Mouse (Mus musculus) cortical plate, adult 2 months (tissue): ENCODE data around the gene Kpna4.

Experiments used
- CTCF ChIP-seq: fragments of 200-500 bp; IDR thresholded peaks from 2 replicates; pipeline ENCODE4 v1.5.1; 2011; ENCODE audit warnings: mild to moderate bottlenecking, control low read depth, low read length; ENCODE audit not compliant: insufficient read depth; ENCODE audit errors: extremely low read depth
- POLR2A ChIP-seq: fragments of 200-500 bp; IDR thresholded peaks from 2 replicates; pipeline ENCODE4 v1.6.1; 2011; ENCODE audit warnings: mild to moderate bottlenecking, low read length, control low read depth; ENCODE audit not compliant: insufficient read depth; ENCODE audit errors: extremely low read depth

DNA sequence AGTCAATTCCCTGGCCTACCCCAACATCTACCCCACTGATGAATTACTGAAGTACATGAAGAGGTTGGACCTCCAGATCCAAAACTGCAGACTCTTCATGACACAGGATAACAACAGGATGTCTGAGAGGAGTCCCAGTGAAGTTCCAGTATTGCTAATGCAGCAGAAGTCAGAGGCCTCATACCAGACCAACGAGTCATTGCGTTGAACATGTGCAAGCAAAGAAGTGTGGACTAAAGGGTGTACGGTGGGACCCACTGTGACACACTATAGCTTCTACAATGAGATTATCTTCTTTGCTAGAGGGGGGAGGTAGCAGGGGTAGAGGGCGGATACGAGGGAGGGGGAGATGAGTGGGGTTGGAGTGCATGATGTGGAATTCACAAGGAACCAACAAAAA lies 42.9 kb upstream of the Kpna4 start:
- TF ChIP-seq CTCF (no peak), POLR2A (no peak)
